Mouse (Mus musculus): ENCODE data around the gene Spns2. TPM values are rescaled to one million over a fixed set of nuclear protein-coding genes. Genes with fewer than 3 reads are reported as not detected.

Gene Spns2
- polyA plus RNA-seq, 1 experiment from 2014 or later, result 5.7 TPM

- Histone ChIP-seq H3K4me1 (ENCODE audit: control insufficient read depth, low read depth, low read length) (peaks cover 19% of the 10 kb centered on the region), H3K4me3 (ENCODE audit: low read depth, low read length) (no peak overlapping the region), H3K4me2 (ENCODE audit: low read depth, low read length) (no peak overlapping the region), H3K9ac (ENCODE audit: low read depth, low read length) (no peak overlapping the region), H3K36me3 (ENCODE audit: control insufficient read depth, insufficient read depth) (no peaks in the 10 kb centered on the region), H3K27ac (ENCODE audit: low read length) (no peak overlapping the region), H3K9me3 (replicated peaks; ENCODE audit: control insufficient read depth, low read length) (no peaks in the 10 kb centered on the region), H3K27me3 (ENCODE audit: control insufficient read depth, insufficient read depth, low read depth, low read length) (no peaks in the 10 kb centered on the region)
- ATAC-seq (ENCODE audit: low read depth), result no peak
- 48% methylated on average over 5 of the region's 5 CpGs for WGBS (ENCODE audit: insufficient replicate concordance)
Observed at GRCm38 (mm10) chr11:72461500-72461981, 28.2 kb downstream of the Spns2 start.

DNA sequence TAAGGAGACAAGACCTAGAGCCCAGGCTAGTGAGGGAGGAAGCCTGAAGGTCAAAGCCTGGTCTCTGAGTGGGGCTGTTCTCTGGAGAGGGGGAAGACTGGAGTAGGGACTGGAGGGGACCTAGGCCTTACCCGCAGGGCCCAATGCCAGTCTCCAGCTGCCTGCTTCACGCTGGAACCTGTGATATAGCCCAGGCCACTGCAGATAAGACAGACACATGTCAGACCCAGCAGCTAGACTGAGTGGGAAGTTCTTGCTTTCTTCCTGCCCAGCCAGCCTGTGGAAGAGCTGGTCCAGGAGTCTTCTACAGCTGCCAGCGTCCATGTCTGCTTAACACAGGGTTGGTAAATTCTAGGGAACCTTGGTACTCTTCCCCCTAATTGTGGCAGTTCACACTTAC is 31.2 kb downstream of the Spns2 start:
- Histone ChIP-seq H3K4me2 (ENCODE audit: low read depth, low read length) (0 out of 2 replicates have a peak overlapping the region, but pooled peaks have one; percentile 14), H3K4me1 (ENCODE audit: control insufficient read depth, low read depth, low read length) (peaks cover 9% of the 10 kb centered on the region), H3K27me3 (ENCODE audit: control insufficient read depth, insufficient read depth, low read depth, low read length) (no peaks in the 10 kb centered on the region), H3K27ac (ENCODE audit: low read length) (peak overlapping the region; percentile 76), H3K9me3 (replicated peaks; ENCODE audit: control insufficient read depth, low read length) (no peaks in the 10 kb centered on the region), H3K4me3 (ENCODE audit: low read depth, low read length) (peak overlapping the region; percentile 22), H3K9ac (ENCODE audit: low read depth, low read length) (no peak overlapping the region; the same call in 1 of the 2 replicates), H3K36me3 (ENCODE audit: control insufficient read depth, insufficient read depth) (no peaks in the 10 kb centered on the region)
- 20% methylated on average over 3 of the region's 3 CpGs for WGBS (ENCODE audit: insufficient replicate concordance)
- peak; percentile 16 for ATAC-seq (ENCODE audit: low read depth)

GRCm38 (mm10) chr11:72457995-72458496 is 31.7 kb downstream of the Spns2 start:
- H3K4me2 ChIP-seq (ENCODE audit: low read depth, low read length), result 0 out of 2 replicates have a peak overlapping the region, but pooled peaks have one; percentile 14
- H3K9me3 ChIP-seq (replicated peaks; ENCODE audit: control insufficient read depth, low read length), result no peaks in the 10 kb centered on the region
- H3K4me3 ChIP-seq (ENCODE audit: low read depth, low read length), result peak overlapping the region; percentile 22
- peaks cover 9% of the 10 kb centered on the region for H3K4me1 ChIP-seq (ENCODE audit: control insufficient read depth, low read depth, low read length)
- no peaks in the 10 kb centered on the region for H3K36me3 ChIP-seq (ENCODE audit: control insufficient read depth, insufficient read depth)
- 49% methylated on average over 12 of the region's 12 CpGs for WGBS (ENCODE audit: insufficient replicate concordance)
- H3K27me3 ChIP-seq (ENCODE audit: control insufficient read depth, insufficient read depth, low read depth, low read length), result no peaks in the 10 kb centered on the region
- ATAC-seq (ENCODE audit: low read depth), result peak; percentile 77
- H3K27ac ChIP-seq (ENCODE audit: low read length), result peak overlapping the region; percentile 76
- no peak overlapping the region; the same call in 1 of the 2 replicates for H3K9ac ChIP-seq (ENCODE audit: low read depth, low read length)

- WGBS (ENCODE audit: insufficient replicate concordance), result 76% methylated on average over 5 of the region's 5 CpGs
- peaks cover 9% of the 10 kb centered on the region for H3K4me1 ChIP-seq (ENCODE audit: control insufficient read depth, low read depth, low read length)
- H3K27ac ChIP-seq (ENCODE audit: low read length), result no peak overlapping the region
- peaks cover 2% of the 10 kb centered on the region for H3K36me3 ChIP-seq (ENCODE audit: control insufficient read depth, insufficient read depth)
- no peak for ATAC-seq (ENCODE audit: low read depth)
- H3K27me3 ChIP-seq (ENCODE audit: control insufficient read depth, insufficient read depth, low read depth, low read length), result no peaks in the 10 kb centered on the region
- no peak overlapping the region for H3K4me3 ChIP-seq (ENCODE audit: low read depth, low read length)
- H3K9me3 ChIP-seq (replicated peaks; ENCODE audit: control insufficient read depth, low read length), result no peaks in the 10 kb centered on the region
- no peak overlapping the region for H3K4me2 ChIP-seq (ENCODE audit: low read depth, low read length)
- H3K9ac ChIP-seq (ENCODE audit: low read depth, low read length), result no peak overlapping the region
Observed at GRCm38 (mm10) chr11:72455694-72456093, 34.0 kb downstream of the Spns2 start.

GRCm38 (mm10) chr11:72453105-72453953 is 36.4 kb downstream of the Spns2 start:
- peaks cover 4% of the 10 kb centered on the region for H3K4me1 ChIP-seq (ENCODE audit: control insufficient read depth, low read depth, low read length)
- no peak for ATAC-seq (ENCODE audit: low read depth)
- WGBS (ENCODE audit: insufficient replicate concordance), result 65% methylated on average over 15 of the region's 15 CpGs
- peaks cover 22% of the 10 kb centered on the region for H3K36me3 ChIP-seq (ENCODE audit: control insufficient read depth, insufficient read depth)
- H3K4me2 ChIP-seq (ENCODE audit: low read depth, low read length), result no peak overlapping the region
- no peaks in the 10 kb centered on the region for H3K27me3 ChIP-seq (ENCODE audit: control insufficient read depth, insufficient read depth, low read depth, low read length)
- no peak overlapping the region for H3K4me3 ChIP-seq (ENCODE audit: low read depth, low read length)
- no peaks in the 10 kb centered on the region for H3K9me3 ChIP-seq (replicated peaks; ENCODE audit: control insufficient read depth, low read length)
- H3K27ac ChIP-seq (ENCODE audit: low read length), result no peak overlapping the region
- H3K9ac ChIP-seq (ENCODE audit: low read depth, low read length), result no peak overlapping the region

- Histone ChIP-seq H3K4me2 (ENCODE audit: low read depth, low read length) (no peak overlapping the region), H3K27ac (ENCODE audit: low read length) (no peak overlapping the region), H3K4me1 (ENCODE audit: control insufficient read depth, low read depth, low read length) (no peaks in the 10 kb centered on the region; the same call in 1 of the 2 replicates), H3K27me3 (ENCODE audit: control insufficient read depth, insufficient read depth, low read depth, low read length) (no peaks in the 10 kb centered on the region), H3K36me3 (ENCODE audit: control insufficient read depth, insufficient read depth) (peaks cover 32% of the 10 kb centered on the region), H3K4me3 (ENCODE audit: low read depth, low read length) (no peak overlapping the region), H3K9ac (ENCODE audit: low read depth, low read length) (no peak overlapping the region), H3K9me3 (replicated peaks; ENCODE audit: control insufficient read depth, low read length) (no peaks in the 10 kb centered on the region)
- no peak for ATAC-seq (ENCODE audit: low read depth)
- 68% methylated on average over 3 of the region's 3 CpGs for WGBS (ENCODE audit: insufficient replicate concordance)
Observed at GRCm38 (mm10) chr11:72452140-72452665, 37.5 kb downstream of the Spns2 start.

DNA sequence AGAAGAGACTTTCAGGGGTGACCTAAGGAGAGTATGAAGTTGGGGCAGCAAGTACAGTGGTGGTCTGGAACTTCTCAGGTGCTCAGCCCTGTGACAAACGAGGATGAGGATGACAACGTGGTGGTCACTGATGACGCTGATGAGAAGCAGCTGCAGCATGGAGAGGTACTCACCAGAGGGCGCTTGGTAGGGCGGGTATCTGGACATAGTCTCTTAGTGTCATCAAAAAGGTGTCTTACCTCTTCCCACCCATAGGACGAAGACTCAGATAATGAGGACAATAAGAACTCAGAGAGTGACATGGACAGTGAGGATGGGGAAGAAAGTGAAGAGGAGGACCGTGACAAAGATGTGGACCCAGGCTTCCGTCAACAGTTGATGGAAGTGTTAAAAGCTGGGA is 42.2 kb downstream of the Spns2 start:
- Histone ChIP-seq H3K27me3 (ENCODE audit: control insufficient read depth, insufficient read depth, low read depth, low read length) (no peaks in the 10 kb centered on the region), H3K9ac (ENCODE audit: low read depth, low read length) (no peak overlapping the region), H3K9me3 (replicated peaks; ENCODE audit: control insufficient read depth, low read length) (no peaks in the 10 kb centered on the region), H3K4me3 (ENCODE audit: low read depth, low read length) (no peak overlapping the region), H3K36me3 (ENCODE audit: control insufficient read depth, insufficient read depth) (peaks cover 72% of the 10 kb centered on the region), H3K4me2 (ENCODE audit: low read depth, low read length) (no peak overlapping the region), H3K4me1 (ENCODE audit: control insufficient read depth, low read depth, low read length) (peaks cover 3% of the 10 kb centered on the region), H3K27ac (ENCODE audit: low read length) (no peak overlapping the region)
- WGBS (ENCODE audit: insufficient replicate concordance), result 63% methylated on average over 8 of the region's 8 CpGs
- ATAC-seq (ENCODE audit: low read depth), result no peak

DNA sequence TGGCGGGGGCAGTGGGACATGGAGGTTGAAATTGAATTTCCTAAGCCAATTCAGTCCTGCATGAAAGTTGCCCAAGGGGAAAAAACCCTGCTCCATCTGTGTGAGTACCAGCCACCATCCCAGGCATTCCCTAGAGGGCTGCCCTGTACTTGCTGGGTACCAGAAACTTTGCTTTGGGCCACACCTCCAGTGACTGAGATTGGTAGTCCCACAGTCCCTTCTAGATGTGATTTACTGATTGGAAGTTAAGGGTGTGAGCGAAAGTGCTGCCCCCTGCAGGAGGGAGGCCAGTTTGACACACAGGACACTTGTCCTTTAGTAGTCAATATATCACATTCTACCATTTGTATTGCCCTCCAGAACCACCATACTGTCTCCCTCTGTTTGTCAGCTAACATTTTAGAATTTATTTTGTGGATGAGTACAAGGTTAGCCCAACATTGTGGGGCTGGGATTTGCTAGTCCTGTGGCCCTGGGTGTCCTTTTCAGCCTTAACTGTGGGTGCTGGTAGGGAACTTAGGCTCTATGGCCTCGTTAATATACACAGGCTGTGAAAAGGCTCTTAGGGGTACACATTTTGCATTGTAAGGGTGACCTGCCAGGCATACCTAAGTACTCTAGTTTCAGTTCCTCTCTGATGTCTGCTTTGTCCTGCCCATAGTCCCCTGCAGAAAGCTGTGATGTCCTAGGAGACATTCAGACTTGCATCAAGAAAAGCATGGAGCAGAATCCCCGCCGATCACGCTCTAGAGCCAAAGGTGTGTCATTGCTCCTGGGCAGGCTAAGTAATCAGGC is 43.2 kb downstream of the Spns2 start:
- H3K4me1 ChIP-seq (ENCODE audit: control insufficient read depth, low read depth, low read length), result peaks cover 10% of the 10 kb centered on the region
- peaks cover 70% of the 10 kb centered on the region for H3K36me3 ChIP-seq (ENCODE audit: control insufficient read depth, insufficient read depth)
- no peak overlapping the region for H3K9ac ChIP-seq (ENCODE audit: low read depth, low read length)
- no peaks in the 10 kb centered on the region for H3K27me3 ChIP-seq (ENCODE audit: control insufficient read depth, insufficient read depth, low read depth, low read length)
- ATAC-seq (ENCODE audit: low read depth), result no peak
- WGBS (ENCODE audit: insufficient replicate concordance), result 71% methylated on average over 6 of the region's 6 CpGs
- H3K4me2 ChIP-seq (ENCODE audit: low read depth, low read length), result no peak overlapping the region
- H3K9me3 ChIP-seq (replicated peaks; ENCODE audit: control insufficient read depth, low read length), result no peaks in the 10 kb centered on the region
- no peak overlapping the region for H3K4me3 ChIP-seq (ENCODE audit: low read depth, low read length)
- no peak overlapping the region for H3K27ac ChIP-seq (ENCODE audit: low read length)
